Mouse (Mus musculus): ENCODE results near the gene Dock1. TPM values are rescaled to one million over a fixed set of nuclear protein-coding genes. Genes with fewer than 3 reads are reported as not detected.

The Dock1 gene
- polyA plus RNA-seq, 1 experiment from 2014 or later: 20.1 TPM

GRCm38 (mm10) chr7:134729348-134729747 is 58.9 kb downstream of the Dock1 start:
- Histone ChIP-seq H3K9me3 (replicated peaks) (no peaks in the 10 kb centered on the region), H3K36me3 (peaks cover 3% of the 10 kb centered on the region; the same call in 1 of the 2 replicates), H3K27ac (replicated peaks) (no peak overlapping the region), H3K4me3 (no peak overlapping the region), H3K27me3 (ENCODE audit: low read depth, poor library complexity, severe bottlenecking) (peaks cover 28% of the 10 kb centered on the region), H3K4me1 (peaks cover 19% of the 10 kb centered on the region)
- DNase-seq (ENCODE audit: low spot score): no peak

- Histone ChIP-seq H3K36me3 (peaks cover 7% of the 10 kb centered on the region; the same call in 1 of the 2 replicates), H3K4me1 (peaks cover 6% of the 10 kb centered on the region)
- 90% methylated on average over 3 of the region's 3 CpGs for WGBS
Observed at GRCm38 (mm10) chr7:134730406-134731126, 60.1 kb downstream of the Dock1 start.

GRCm38 (mm10) chr7:134747059-134747458 is 76.6 kb downstream of the Dock1 start:
- Histone ChIP-seq H3K4me3 (no peak overlapping the region), H3K4me1 (peaks cover 9% of the 10 kb centered on the region), H3K27me3 (ENCODE audit: low read depth, poor library complexity, severe bottlenecking) (no peaks in the 10 kb centered on the region), H3K9me3 (replicated peaks) (no peaks in the 10 kb centered on the region), H3K36me3 (peaks cover 66% of the 10 kb centered on the region), H3K27ac (replicated peaks) (no peak overlapping the region)
- 98% methylated on average over 4 of the region's 4 CpGs for WGBS
- DNase-seq (ENCODE audit: low spot score): no peak

More at GRCm38 (mm10) chr7:134730406-134731126, 60.1 kb downstream of the Dock1 start:
- no peak for DNase-seq (ENCODE audit: low spot score)
- Histone ChIP-seq H3K4me3 (no peak overlapping the region), H3K9me3 (replicated peaks) (no peaks in the 10 kb centered on the region), H3K27me3 (ENCODE audit: low read depth, poor library complexity, severe bottlenecking) (peaks cover 28% of the 10 kb centered on the region), H3K27ac (replicated peaks) (no peak overlapping the region)

- H3K36me3 ChIP-seq: peaks cover 63% of the 10 kb centered on the region
- no peaks in the 10 kb centered on the region for H3K9me3 ChIP-seq (replicated peaks)
- no peak overlapping the region for H3K4me3 ChIP-seq
- H3K4me1 ChIP-seq: peaks cover 16% of the 10 kb centered on the region
- WGBS: 88% methylated on average over 3 of the region's 3 CpGs
- no peak for DNase-seq (ENCODE audit: low spot score)
- no peak overlapping the region for H3K27ac ChIP-seq (replicated peaks)
- H3K27me3 ChIP-seq (ENCODE audit: low read depth, poor library complexity, severe bottlenecking): no peaks in the 10 kb centered on the region
Observed at GRCm38 (mm10) chr7:134748376-134748775, 77.9 kb downstream of the Dock1 start.

GRCm38 (mm10) chr7:134749613-134750012 is 79.2 kb downstream of the Dock1 start:
- Histone ChIP-seq H3K4me1 (peaks cover 19% of the 10 kb centered on the region), H3K27me3 (ENCODE audit: low read depth, poor library complexity, severe bottlenecking) (no peaks in the 10 kb centered on the region), H3K36me3 (peaks cover 63% of the 10 kb centered on the region), H3K4me3 (no peak overlapping the region), H3K27ac (replicated peaks) (no peak overlapping the region), H3K9me3 (replicated peaks) (no peaks in the 10 kb centered on the region)
- no peak for DNase-seq (ENCODE audit: low spot score)
- 86% methylated on average over 1 of the region's 1 CpGs for WGBS

- WGBS: 85% methylated on average over 3 of the region's 3 CpGs
- DNase-seq (ENCODE audit: low spot score): no peak
- H3K4me1 ChIP-seq: peaks cover 19% of the 10 kb centered on the region
- H3K27ac ChIP-seq (replicated peaks): no peak overlapping the region
- no peaks in the 10 kb centered on the region for H3K27me3 ChIP-seq (ENCODE audit: low read depth, poor library complexity, severe bottlenecking)
- H3K36me3 ChIP-seq: peaks cover 69% of the 10 kb centered on the region
- no peak overlapping the region for H3K4me3 ChIP-seq
- H3K9me3 ChIP-seq (replicated peaks): no peaks in the 10 kb centered on the region
Observed at GRCm38 (mm10) chr7:134751496-134751895, 81.0 kb downstream of the Dock1 start.

- no peaks in the 10 kb centered on the region for H3K9me3 ChIP-seq (replicated peaks)
- H3K36me3 ChIP-seq: peaks cover 68% of the 10 kb centered on the region
- WGBS: 87% methylated on average over 5 of the region's 5 CpGs
- no peak overlapping the region for H3K4me3 ChIP-seq
- peaks cover 19% of the 10 kb centered on the region for H3K4me1 ChIP-seq
- no peak for DNase-seq (ENCODE audit: low spot score)
- no peaks in the 10 kb centered on the region for H3K27me3 ChIP-seq (ENCODE audit: low read depth, poor library complexity, severe bottlenecking)
- no peak overlapping the region for H3K27ac ChIP-seq (replicated peaks)
Observed at GRCm38 (mm10) chr7:134753417-134753816, 83.0 kb downstream of the Dock1 start.

GRCm38 (mm10) chr7:134757605-134758004 is 87.2 kb downstream of the Dock1 start:
- DNase-seq (ENCODE audit: low spot score): no peak
- no peaks in the 10 kb centered on the region for H3K9me3 ChIP-seq (replicated peaks)
- H3K36me3 ChIP-seq: peaks cover 70% of the 10 kb centered on the region
- no peaks in the 10 kb centered on the region for H3K27me3 ChIP-seq (ENCODE audit: low read depth, poor library complexity, severe bottlenecking)
- WGBS: 91% methylated on average over 7 of the region's 7 CpGs
- no peak overlapping the region for H3K4me3 ChIP-seq
- no peak overlapping the region for H3K27ac ChIP-seq (replicated peaks)
- peaks cover 17% of the 10 kb centered on the region for H3K4me1 ChIP-seq

- Histone ChIP-seq H3K36me3 (peaks cover 74% of the 10 kb centered on the region), H3K27me3 (ENCODE audit: low read depth, poor library complexity, severe bottlenecking) (no peaks in the 10 kb centered on the region), H3K4me1 (peaks cover 10% of the 10 kb centered on the region), H3K4me3 (no peak overlapping the region), H3K9me3 (replicated peaks) (no peaks in the 10 kb centered on the region), H3K27ac (replicated peaks) (no peak overlapping the region)
- WGBS: 63% methylated on average over 4 of the region's 4 CpGs
- DNase-seq (ENCODE audit: low spot score): no peak
Observed at GRCm38 (mm10) chr7:134761799-134762198, 91.3 kb downstream of the Dock1 start.

GRCm38 (mm10) chr7:134765130-134765529 is 94.7 kb downstream of the Dock1 start:
- 92% methylated on average over 13 of the region's 13 CpGs for WGBS
- DNase-seq (ENCODE audit: low spot score): no peak
- no peak overlapping the region for H3K27ac ChIP-seq (replicated peaks)
- H3K36me3 ChIP-seq: peaks cover 75% of the 10 kb centered on the region
- H3K27me3 ChIP-seq (ENCODE audit: low read depth, poor library complexity, severe bottlenecking): no peaks in the 10 kb centered on the region
- H3K4me1 ChIP-seq: peaks cover 10% of the 10 kb centered on the region
- H3K9me3 ChIP-seq (replicated peaks): no peaks in the 10 kb centered on the region
- H3K4me3 ChIP-seq: no peak overlapping the region

GRCm38 (mm10) chr7:134771314-134771713 is 100.9 kb downstream of the Dock1 start:
- no peak overlapping the region for H3K4me3 ChIP-seq
- no peaks in the 10 kb centered on the region for H3K27me3 ChIP-seq (ENCODE audit: low read depth, poor library complexity, severe bottlenecking)
- WGBS: 97% methylated on average over 9 of the region's 9 CpGs
- H3K4me1 ChIP-seq: peaks cover 6% of the 10 kb centered on the region
- H3K36me3 ChIP-seq: peaks cover 56% of the 10 kb centered on the region
- H3K27ac ChIP-seq (replicated peaks): no peak overlapping the region
- H3K9me3 ChIP-seq (replicated peaks): no peaks in the 10 kb centered on the region
- no peak for DNase-seq (ENCODE audit: low spot score)

GRCm38 (mm10) chr7:134772363-134772762 is 101.9 kb downstream of the Dock1 start:
- Histone ChIP-seq H3K4me3 (no peak overlapping the region), H3K27me3 (ENCODE audit: low read depth, poor library complexity, severe bottlenecking) (no peaks in the 10 kb centered on the region), H3K4me1 (peaks cover 6% of the 10 kb centered on the region), H3K36me3 (peaks cover 47% of the 10 kb centered on the region), H3K27ac (replicated peaks) (no peak overlapping the region), H3K9me3 (replicated peaks) (no peaks in the 10 kb centered on the region)
- whole genome bisulfite sequencing: 88% methylated on average over 7 of the region's 7 CpGs
- no peak for DNase-seq (ENCODE audit: low spot score)

- Histone ChIP-seq H3K4me3 (no peak overlapping the region), H3K27ac (replicated peaks) (no peak overlapping the region), H3K36me3 (peaks cover 46% of the 10 kb centered on the region), H3K4me1 (peaks cover 6% of the 10 kb centered on the region), H3K27me3 (ENCODE audit: low read depth, poor library complexity, severe bottlenecking) (no peaks in the 10 kb centered on the region), H3K9me3 (replicated peaks) (no peaks in the 10 kb centered on the region)
- DNase-seq (ENCODE audit: low spot score): no peak
- WGBS: 91% methylated on average over 15 of the region's 15 CpGs
Observed at GRCm38 (mm10) chr7:134772867-134773590, 102.6 kb downstream of the Dock1 start.
